Mouse (Mus musculus) heart, embryonic 12.5 days (tissue): ENCODE data around the gene Iqsec1. TPM values are rescaled to one million over a fixed set of nuclear protein-coding genes. Genes with fewer than 3 reads are reported as not detected.

Experiments used
- ATAC-seq: fragments of 200-750 bp; cut with Nextera tagmentation; 2 replicates; pipeline ENCODE4 v1.8.0; 2017; ENCODE audit warnings: moderate TSS enrichment, moderate library complexity; ENCODE audit not compliant: insufficient number of reproducible peaks, low FRiP score
- H3K27ac ChIP-seq: fragments of 300-500 bp; sonication (generic); 2 replicates; pipeline ENCODE4 v1.5.1; 2016; ENCODE audit warnings: mild to moderate bottlenecking, moderate library complexity; ENCODE audit not compliant: poor library complexity, severe bottlenecking
- H3K27me3 ChIP-seq: fragments of 300-500 bp; sonication (generic); replicated peaks from 2 replicates; pipeline ENCODE4 v1.6.1; 2016; ENCODE audit warnings: mild to moderate bottlenecking, moderate library complexity
- H3K36me3 ChIP-seq: fragments of 300-500 bp; sonication (generic); 2 replicates; pipeline ENCODE4 v1.6.1; 2016; ENCODE audit warnings: mild to moderate bottlenecking, moderate library complexity
- H3K4me1 ChIP-seq: fragments of 300-500 bp; sonication (generic); replicated peaks from 2 replicates; pipeline ENCODE4 v1.6.1; 2016; ENCODE audit warnings: mild to moderate bottlenecking
- H3K4me2 ChIP-seq: fragments of 300-500 bp; sonication (generic); 2 replicates; pipeline ENCODE4 v1.6.1; 2016; ENCODE audit warnings: mild to moderate bottlenecking, moderate library complexity
- H3K4me3 ChIP-seq: fragments of 300-500 bp; sonication (generic); 2 replicates; pipeline ENCODE4 v1.5.1; 2016; ENCODE audit warnings: mild to moderate bottlenecking
- H3K9ac ChIP-seq: fragments of 300-500 bp; sonication (generic); 2 replicates; pipeline ENCODE4 v1.6.1; 2016; ENCODE audit warnings: mild to moderate bottlenecking, moderate library complexity
- H3K9me3 ChIP-seq: fragments of 300-500 bp; sonication (generic); replicated peaks from 2 replicates; pipeline ENCODE4 v1.6.1; 2016; ENCODE audit warnings: mild to moderate bottlenecking, moderate library complexity
- WGBS: fragments of 180-500 bp; shearing (Covaris S2); methylation state at CpG from one replicate; pipeline ENCODE4 v1.1.7; 2016; 5-methylcytosine and 5-hydroxymethylcytosine counted together
- polyA plus RNA-seq: library from polyadenylated mRNA; unstranded; fragments of >200 nt; fragmentation: Nextera tagmentation; extraction: Ambion mirVana; gene quantifications from 2 replicates; pipeline ENCODE4 v1.2.1, GENCODE M21; 2016

The Iqsec1 gene
- polyA plus RNA-seq, 1 experiment from 2014 or later: 20.8 TPM

DNA sequence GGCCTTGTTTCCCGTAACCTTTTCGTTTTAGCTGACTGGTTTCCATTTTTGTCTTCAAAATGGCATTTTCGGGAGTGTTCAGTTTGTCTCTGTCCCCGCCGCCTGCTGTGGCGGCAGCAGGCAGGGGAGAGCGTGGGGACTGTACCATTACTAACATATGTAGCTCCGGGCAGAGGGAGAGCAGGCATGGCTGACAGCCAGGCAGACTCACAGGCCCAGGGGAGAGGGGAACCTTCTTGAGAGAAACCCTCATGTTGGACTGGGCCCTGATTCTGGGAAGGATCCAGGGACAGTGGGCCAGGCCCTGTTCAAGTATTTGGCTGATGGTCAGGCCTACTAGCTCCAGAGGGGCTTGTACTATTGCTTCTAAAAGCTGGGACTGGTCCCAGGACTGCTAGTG lies 185.9 kb downstream of the Iqsec1 start:
- Histone ChIP-seq H3K36me3 (no peaks in the 10 kb centered on the region), H3K4me3 (no peak overlapping the region), H3K27me3 (no peaks in the 10 kb centered on the region), H3K4me1 (peaks cover 59% of the 10 kb centered on the region), H3K27ac (no peak overlapping the region), H3K4me2 (no peak overlapping the region), H3K9me3 (no peaks in the 10 kb centered on the region), H3K9ac (no peak overlapping the region)
- ATAC-seq: no peak
- WGBS: 83% methylated on average over 8 of the region's 8 CpGs

DNA sequence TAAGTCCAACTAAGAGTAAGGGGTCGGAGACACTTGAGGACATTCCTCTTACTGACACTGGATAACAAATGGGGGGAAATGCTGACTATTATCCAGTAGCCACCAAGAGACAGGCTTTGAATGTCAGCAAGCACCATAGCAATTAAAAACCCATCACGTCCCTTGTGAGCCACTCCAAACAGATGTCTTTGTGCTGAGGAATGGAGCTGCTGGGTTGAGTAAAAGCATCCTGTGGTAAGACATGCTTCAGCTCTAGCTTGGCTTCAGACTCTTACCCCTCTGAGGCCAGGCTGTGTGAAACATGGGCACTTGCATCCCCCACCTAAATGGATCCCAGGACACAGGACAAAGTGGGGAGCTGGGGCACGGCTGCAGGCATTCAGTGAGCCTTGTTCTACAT lies 186.4 kb downstream of the Iqsec1 start:
- H3K27ac ChIP-seq: no peak overlapping the region
- no peak overlapping the region for H3K4me3 ChIP-seq
- peaks cover 53% of the 10 kb centered on the region for H3K4me1 ChIP-seq
- no peaks in the 10 kb centered on the region for H3K9me3 ChIP-seq
- H3K4me2 ChIP-seq: no peak overlapping the region
- no peak for ATAC-seq
- H3K36me3 ChIP-seq: no peaks in the 10 kb centered on the region
- H3K27me3 ChIP-seq: no peaks in the 10 kb centered on the region
- H3K9ac ChIP-seq: no peak overlapping the region
- WGBS: 77% methylated on average over 3 of the region's 3 CpGs

DNA sequence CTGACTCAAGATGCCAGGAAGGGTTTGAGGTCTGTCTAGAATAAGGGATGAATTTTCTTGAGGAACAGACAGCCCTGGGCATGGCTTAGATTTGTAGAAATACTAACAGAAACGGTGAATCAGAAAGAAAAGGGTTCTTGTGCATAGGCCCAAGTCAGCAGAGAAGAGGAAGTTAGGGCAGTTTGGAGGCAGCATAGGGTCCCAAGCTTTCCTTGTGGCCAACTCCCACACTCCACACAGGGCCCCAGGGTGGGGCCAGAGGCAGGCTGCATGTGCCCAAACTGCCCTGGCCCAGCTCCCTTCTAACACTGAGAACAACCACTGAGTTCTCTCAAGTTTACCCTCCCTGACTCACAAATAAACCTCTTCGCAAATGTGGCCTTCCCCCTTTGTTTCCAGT lies 187.7 kb downstream of the Iqsec1 start:
- H3K4me1 ChIP-seq: peaks cover 49% of the 10 kb centered on the region
- no peaks in the 10 kb centered on the region for H3K9me3 ChIP-seq
- no peak for ATAC-seq
- H3K27me3 ChIP-seq: no peaks in the 10 kb centered on the region
- no peak overlapping the region for H3K4me3 ChIP-seq
- no peak overlapping the region for H3K27ac ChIP-seq
- H3K9ac ChIP-seq: no peak overlapping the region
- no peak overlapping the region for H3K4me2 ChIP-seq
- no peaks in the 10 kb centered on the region for H3K36me3 ChIP-seq
- 88% methylated on average over 2 of the region's 2 CpGs for whole genome bisulfite sequencing

DNA sequence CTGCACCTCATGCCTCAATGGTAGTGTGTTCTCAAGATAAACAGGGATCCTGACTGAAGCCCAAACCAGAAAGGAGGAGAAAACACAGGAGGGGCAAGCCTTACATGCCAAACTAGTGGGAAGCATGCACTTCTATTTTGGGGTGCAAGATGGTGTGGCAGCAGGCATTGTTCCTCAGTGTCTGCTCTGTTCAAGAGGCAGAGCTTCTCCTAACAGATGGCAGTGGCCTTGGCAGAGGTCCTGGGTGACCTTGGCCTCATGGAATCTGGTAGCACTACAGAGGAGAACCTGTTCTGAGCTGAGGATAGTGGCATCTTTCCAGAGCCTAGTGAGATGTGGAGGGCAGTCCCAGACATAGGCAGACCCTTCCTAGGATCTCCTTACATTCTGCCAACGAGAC lies 189.4 kb downstream of the Iqsec1 start:
- no peaks in the 10 kb centered on the region for H3K36me3 ChIP-seq
- H3K9ac ChIP-seq: no peak overlapping the region
- no peak overlapping the region for H3K27ac ChIP-seq
- no peak overlapping the region for H3K4me2 ChIP-seq
- H3K4me3 ChIP-seq: no peak overlapping the region
- ATAC-seq: no peak
- H3K27me3 ChIP-seq: no peaks in the 10 kb centered on the region
- H3K9me3 ChIP-seq: no peaks in the 10 kb centered on the region
- H3K4me1 ChIP-seq: peaks cover 35% of the 10 kb centered on the region
- 92% methylated on average over 1 of the region's 1 CpGs for WGBS

DNA sequence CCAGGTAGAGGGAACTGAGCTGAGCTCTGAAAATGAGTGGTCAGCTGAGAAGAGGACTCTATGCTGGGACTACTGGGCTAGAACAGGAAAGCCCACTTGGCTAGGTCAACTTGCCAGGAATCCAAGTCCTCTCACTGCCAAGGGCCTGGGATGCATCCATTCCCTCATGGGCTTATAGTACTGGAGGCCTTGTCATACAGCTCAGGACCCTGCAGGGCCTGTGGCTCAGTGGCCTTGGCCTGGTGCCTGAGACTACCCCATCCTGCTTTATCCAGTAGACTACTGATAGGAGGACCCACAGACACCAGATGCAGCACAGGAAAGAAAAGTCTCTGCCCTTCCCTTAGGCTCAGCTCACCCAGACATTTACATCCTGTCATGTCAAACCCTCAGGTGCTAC lies 190.3 kb downstream of the Iqsec1 start:
- Histone ChIP-seq H3K36me3 (no peaks in the 10 kb centered on the region), H3K4me1 (peaks cover 29% of the 10 kb centered on the region), H3K27me3 (no peaks in the 10 kb centered on the region), H3K9me3 (no peaks in the 10 kb centered on the region), H3K4me2 (no peak overlapping the region), H3K4me3 (no peak overlapping the region), H3K27ac (no peak overlapping the region), H3K9ac (no peak overlapping the region)
- ATAC-seq: no peak

DNA sequence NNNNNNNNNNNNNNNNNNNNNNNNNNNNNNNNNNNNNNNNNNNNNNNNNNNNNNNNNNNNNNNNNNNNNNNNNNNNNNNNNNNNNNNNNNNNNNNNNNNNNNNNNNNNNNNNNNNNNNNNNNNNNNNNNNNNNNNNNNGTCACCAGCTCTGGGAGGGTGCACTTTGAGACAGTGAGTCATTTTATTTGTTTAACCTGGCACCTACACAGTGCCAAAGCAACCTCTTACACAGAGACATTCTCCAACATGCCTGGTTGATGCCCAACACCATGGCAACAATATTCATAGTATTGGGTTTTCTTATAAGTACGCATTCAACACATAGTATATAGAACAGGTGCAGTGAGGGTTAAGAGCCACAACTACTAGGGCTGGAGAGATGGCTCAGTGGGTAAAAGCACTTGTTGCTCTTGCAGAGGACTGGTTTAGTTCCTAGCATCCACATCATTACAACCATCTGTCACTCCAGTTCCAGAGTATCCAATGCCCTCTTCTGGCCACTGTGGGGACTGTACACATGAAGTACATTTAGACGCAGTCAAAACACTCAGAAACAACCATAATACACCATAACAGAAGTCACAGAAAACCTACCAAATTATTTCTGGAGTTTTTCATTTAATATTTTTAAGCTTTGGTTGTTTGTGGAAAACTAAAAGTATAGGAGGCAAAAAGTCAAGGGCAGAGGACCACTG lies 191.4 kb downstream of the Iqsec1 start:
- Histone ChIP-seq H3K27me3 (no peaks in the 10 kb centered on the region), H3K27ac (no peak overlapping the region), H3K9ac (no peak overlapping the region), H3K4me3 (no peak overlapping the region), H3K4me1 (peaks cover 29% of the 10 kb centered on the region), H3K4me2 (no peak overlapping the region), H3K36me3 (no peaks in the 10 kb centered on the region), H3K9me3 (no peaks in the 10 kb centered on the region)
- 85% methylated on average over 2 of the region's 2 CpGs for WGBS
- no peak for ATAC-seq

DNA sequence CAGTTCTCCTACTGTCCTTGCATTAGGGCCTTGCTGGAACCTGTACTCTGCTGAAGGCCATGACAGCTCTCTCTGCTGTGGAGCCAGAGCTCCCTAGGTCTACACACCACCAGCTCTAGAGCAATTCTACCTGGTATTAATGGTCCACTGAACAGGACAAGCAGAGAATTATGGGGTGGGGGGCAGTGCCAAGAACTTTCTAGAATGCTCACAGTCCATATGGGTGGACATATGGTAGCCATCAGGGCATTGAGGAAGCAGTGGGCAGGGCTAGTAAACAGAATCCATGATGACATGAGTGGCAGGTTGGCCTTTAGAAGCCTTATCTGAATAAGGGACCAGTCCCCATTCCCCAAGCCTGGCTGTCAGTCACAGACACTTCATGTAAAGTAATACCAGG lies 197.6 kb downstream of the Iqsec1 start:
- no peaks in the 10 kb centered on the region for H3K27me3 ChIP-seq
- no peaks in the 10 kb centered on the region for H3K9me3 ChIP-seq
- H3K4me1 ChIP-seq: peaks cover 10% of the 10 kb centered on the region
- H3K27ac ChIP-seq: no peak overlapping the region
- no peak for ATAC-seq
- H3K36me3 ChIP-seq: no peaks in the 10 kb centered on the region
- H3K4me3 ChIP-seq: no peak overlapping the region
- no peak overlapping the region for H3K9ac ChIP-seq
- no peak overlapping the region for H3K4me2 ChIP-seq

DNA sequence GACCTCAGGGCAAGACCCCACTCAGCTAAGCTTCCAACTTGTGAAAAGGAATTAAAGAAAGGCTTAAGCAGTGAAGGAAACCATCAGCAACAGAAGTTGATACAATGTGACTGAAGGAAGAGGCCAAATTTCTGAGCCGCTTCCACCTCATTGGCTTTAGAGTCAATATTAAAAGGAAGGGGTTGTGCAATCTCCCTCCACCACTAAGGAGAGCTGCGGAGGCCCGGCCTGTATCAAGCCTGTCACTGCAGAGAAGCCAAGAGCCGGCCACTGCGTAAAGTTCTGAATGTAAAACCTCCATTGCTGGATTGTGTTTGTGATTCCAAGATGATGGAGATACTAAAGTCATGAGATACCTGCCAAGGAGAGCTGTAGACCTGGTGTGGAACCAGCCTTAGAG lies 199.0 kb downstream of the Iqsec1 start:
- H3K36me3 ChIP-seq: no peaks in the 10 kb centered on the region
- no peaks in the 10 kb centered on the region for H3K9me3 ChIP-seq
- no peaks in the 10 kb centered on the region for H3K27me3 ChIP-seq
- WGBS: 80% methylated on average over 5 of the region's 5 CpGs
- H3K9ac ChIP-seq: no peak overlapping the region
- peaks cover 11% of the 10 kb centered on the region for H3K4me1 ChIP-seq
- H3K4me2 ChIP-seq: no peak overlapping the region
- no peak overlapping the region for H3K27ac ChIP-seq
- no peak overlapping the region for H3K4me3 ChIP-seq
- no peak for ATAC-seq

DNA sequence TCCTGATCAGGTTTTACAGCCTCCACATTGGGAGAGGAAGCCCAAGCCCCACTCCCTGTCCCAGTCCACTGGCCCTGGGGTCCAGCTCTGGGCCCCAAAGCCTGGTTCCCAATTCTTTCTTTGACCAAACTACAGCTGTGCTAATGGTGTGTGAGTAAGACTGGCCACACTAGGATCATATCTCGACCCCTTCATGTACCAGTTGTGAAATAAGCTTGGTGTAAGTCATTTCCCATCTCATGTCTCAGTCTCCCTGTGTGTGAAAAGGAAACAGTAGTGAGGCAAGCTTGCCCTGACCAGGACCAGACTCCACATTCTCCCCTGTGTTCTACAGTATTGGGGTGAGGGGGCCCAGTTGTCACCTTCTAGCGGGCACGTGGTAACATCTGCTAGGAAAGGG lies 200.9 kb downstream of the Iqsec1 start:
- Histone ChIP-seq H3K9me3 (no peaks in the 10 kb centered on the region), H3K27me3 (no peaks in the 10 kb centered on the region), H3K36me3 (no peaks in the 10 kb centered on the region), H3K9ac (no peak overlapping the region), H3K4me2 (no peak overlapping the region), H3K27ac (no peak overlapping the region), H3K4me1 (peaks cover 30% of the 10 kb centered on the region), H3K4me3 (no peak overlapping the region)
- ATAC-seq: no peak
- 88% methylated on average over 3 of the region's 3 CpGs for WGBS

DNA sequence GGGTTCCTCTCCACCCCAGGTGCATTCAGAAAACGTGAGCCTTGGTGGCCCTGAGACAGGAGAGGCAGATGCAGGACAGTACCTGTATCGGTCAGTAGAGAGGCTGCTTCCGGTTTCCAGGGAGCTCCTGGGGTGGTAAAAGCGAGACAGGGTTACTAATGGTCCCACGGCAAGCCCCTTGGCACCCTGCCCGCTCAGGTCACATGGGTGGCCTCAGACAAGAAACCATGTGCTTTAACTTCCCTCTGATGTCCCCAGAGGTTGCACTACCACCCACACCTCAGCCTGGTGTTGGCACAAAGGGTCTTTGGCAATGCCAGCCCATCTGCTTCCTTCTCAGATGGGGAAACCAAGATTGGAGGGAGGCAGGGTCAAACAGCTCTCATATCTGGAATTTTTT lies 201.4 kb downstream of the Iqsec1 start:
- no peaks in the 10 kb centered on the region for H3K9me3 ChIP-seq
- H3K9ac ChIP-seq: no peak overlapping the region
- H3K4me1 ChIP-seq: peaks cover 35% of the 10 kb centered on the region
- no peak for ATAC-seq
- H3K4me2 ChIP-seq: no peak overlapping the region
- no peaks in the 10 kb centered on the region for H3K36me3 ChIP-seq
- H3K4me3 ChIP-seq: no peak overlapping the region
- 71% methylated on average over 6 of the region's 6 CpGs for WGBS
- H3K27me3 ChIP-seq: no peaks in the 10 kb centered on the region
- H3K27ac ChIP-seq: no peak overlapping the region

DNA sequence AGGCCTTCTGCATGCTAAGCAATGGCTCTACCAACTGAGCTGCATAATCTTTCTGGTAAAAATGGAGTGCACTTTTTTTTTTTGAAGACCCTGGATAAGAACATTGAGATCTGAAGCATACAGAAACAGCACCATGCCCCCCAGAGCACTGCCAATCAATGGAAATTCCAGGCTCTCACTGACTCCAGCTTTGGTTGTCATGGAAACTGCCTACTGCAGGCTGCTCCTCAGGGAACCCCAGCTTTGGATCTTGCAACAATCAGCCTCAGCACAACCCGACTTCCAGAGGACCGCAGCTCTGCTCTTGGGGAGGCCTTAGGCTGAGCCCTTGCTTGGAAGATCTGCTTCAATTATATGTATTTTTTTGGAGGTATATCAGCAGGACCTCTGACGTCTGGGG lies 201.9 kb downstream of the Iqsec1 start:
- 62% methylated on average over 3 of the region's 3 CpGs for WGBS
- no peaks in the 10 kb centered on the region for H3K27me3 ChIP-seq
- no peak overlapping the region for H3K4me3 ChIP-seq
- no peak overlapping the region for H3K27ac ChIP-seq
- no peak overlapping the region for H3K4me2 ChIP-seq
- no peaks in the 10 kb centered on the region for H3K36me3 ChIP-seq
- H3K9ac ChIP-seq: no peak overlapping the region
- peaks cover 40% of the 10 kb centered on the region for H3K4me1 ChIP-seq
- H3K9me3 ChIP-seq: no peaks in the 10 kb centered on the region
- no peak for ATAC-seq

DNA sequence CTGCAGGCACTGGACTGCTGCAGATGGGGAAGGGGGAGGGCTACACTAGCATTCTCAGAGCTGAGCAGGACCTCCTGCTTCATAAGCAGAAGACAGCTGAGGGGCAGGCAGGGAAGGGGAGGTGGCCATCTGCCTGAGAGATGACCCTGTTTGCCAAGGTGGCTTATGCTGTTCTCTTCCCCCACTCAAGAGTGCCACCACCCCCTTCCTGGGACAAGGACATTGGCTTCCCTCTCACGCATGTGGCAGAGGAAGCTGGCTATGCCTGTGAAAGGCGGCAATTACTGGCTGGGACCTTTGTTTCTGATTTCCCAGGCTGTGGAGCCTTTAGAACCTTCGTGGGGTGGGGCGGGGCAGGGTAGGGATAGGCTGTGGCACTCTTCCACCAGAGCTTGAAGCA lies 204.5 kb downstream of the Iqsec1 start:
- Histone ChIP-seq H3K9ac (no peak overlapping the region), H3K27me3 (no peaks in the 10 kb centered on the region), H3K4me3 (no peak overlapping the region), H3K27ac (no peak overlapping the region), H3K4me1 (peaks cover 58% of the 10 kb centered on the region), H3K4me2 (no peak overlapping the region), H3K36me3 (no peaks in the 10 kb centered on the region), H3K9me3 (no peaks in the 10 kb centered on the region)
- WGBS: 68% methylated on average over 4 of the region's 4 CpGs
- ATAC-seq: no peak
